Mouse (Mus musculus) forebrain, embryonic 11.5 days (tissue): ENCODE data around the gene Gcnt3. TPM values are rescaled to one million over a fixed set of nuclear protein-coding genes. Genes with fewer than 3 reads are reported as not detected.

Experiments used
- ATAC-seq: fragments of 200-750 bp; cut with Nextera tagmentation; replicated peaks from 2 replicates; pipeline ENCODE4 v1.8.0; 2017; ENCODE audit warnings: moderate TSS enrichment; ENCODE audit not compliant: low FRiP score
- DNase-seq: peaks from one replicate; pipeline ENCODE4 v3.0.0-alpha.2; 2017; ENCODE audit warnings: low spot score
- H3K27ac ChIP-seq: fragments of 300-500 bp; sonication (generic); 2 replicates; pipeline ENCODE4 v1.5.1; 2014; ENCODE audit warnings: low read depth, low read length
- H3K27me3 ChIP-seq: fragments of 300-500 bp; sonication (generic); 2 replicates; pipeline ENCODE4 v1.6.1; 2014; ENCODE audit warnings: mild to moderate bottlenecking, low read length, mixed read lengths; ENCODE audit not compliant: control insufficient read depth, insufficient read depth
- H3K36me3 ChIP-seq: fragments of 300-500 bp; sonication (generic); 2 replicates; pipeline ENCODE4 v1.6.1; 2014; ENCODE audit warnings: mild to moderate bottlenecking, low read length, moderate library complexity, mixed read lengths; ENCODE audit not compliant: control insufficient read depth, insufficient read depth
- H3K4me1 ChIP-seq: fragments of 300-500 bp; sonication (generic); replicated peaks from 2 replicates; pipeline ENCODE4 v1.6.1; 2014; ENCODE audit warnings: low read length, mixed read lengths; ENCODE audit not compliant: control insufficient read depth, insufficient read depth
- H3K4me2 ChIP-seq: fragments of 300-500 bp; sonication (generic); 2 replicates; pipeline ENCODE4 v1.6.1; 2014; ENCODE audit warnings: low read depth, mild to moderate bottlenecking, low read length, moderate library complexity, mixed read lengths; ENCODE audit not compliant: severe bottlenecking
- H3K4me3 ChIP-seq: fragments of 300-500 bp; sonication (generic); 2 replicates; pipeline ENCODE4 v1.5.1; 2014; ENCODE audit warnings: low read depth, low read length
- H3K9ac ChIP-seq: fragments of 300-500 bp; sonication (generic); 2 replicates; pipeline ENCODE4 v1.6.1; 2014; ENCODE audit warnings: low read length
- H3K9me3 ChIP-seq: fragments of 300-500 bp; sonication (generic); 2 replicates; pipeline ENCODE4 v1.6.1; 2016; ENCODE audit warnings: low read length, mixed read lengths; ENCODE audit not compliant: control insufficient read depth
- WGBS: fragments of 180-500 bp; shearing (Covaris S2); extraction: QIAGEN DNeasy Blood & Tissue Kit; methylation state at CpG from one replicate; pipeline ENCODE4 v1.1.7; 2014; 5-methylcytosine and 5-hydroxymethylcytosine counted together
- polyA plus RNA-seq: library from polyadenylated mRNA; unstranded; fragments of >200 nt; fragmentation: Nextera tagmentation; extraction: Ambion mirVana; gene quantifications from 2 replicates; pipeline ENCODE4 v1.2.1, GENCODE M21; 2014

The Gcnt3 gene
- polyA plus RNA-seq, 1 experiment from 2014 or later: not detected

- H3K4me2 ChIP-seq: no peak overlapping the region
- DNase-seq (no peak), ATAC-seq (no peak)
- H3K4me1 ChIP-seq: no peaks in the 10 kb centered on the region
- peaks cover 10% of the 10 kb centered on the region; the same call in 1 of the 2 replicates for H3K36me3 ChIP-seq
- WGBS: 93% methylated on average over 5 of the region's 5 CpGs
- no peaks in the 10 kb centered on the region for H3K9me3 ChIP-seq
- H3K27ac ChIP-seq: no peak overlapping the region
- no peaks in the 10 kb centered on the region for H3K27me3 ChIP-seq
- H3K9ac ChIP-seq: no peak overlapping the region
- no peak overlapping the region for H3K4me3 ChIP-seq
These were observed 30.9 kb downstream of the Gcnt3 start for GRCm38 (mm10) chr9:70006984-70007383.

GRCm38 (mm10) chr9:70003516-70003915, 34.4 kb downstream of the Gcnt3 start:
- WGBS: 92% methylated on average over 10 of the region's 10 CpGs
- no peaks in the 10 kb centered on the region for H3K27me3 ChIP-seq
- H3K9ac ChIP-seq: no peak overlapping the region
- H3K4me1 ChIP-seq: no peaks in the 10 kb centered on the region
- H3K9me3 ChIP-seq: no peaks in the 10 kb centered on the region
- H3K27ac ChIP-seq: no peak overlapping the region
- no peak overlapping the region for H3K4me2 ChIP-seq
- no peak for ATAC-seq
- H3K4me3 ChIP-seq: no peak overlapping the region
- H3K36me3 ChIP-seq: peaks cover 14% of the 10 kb centered on the region
- DNase-seq: no peak

- no peak overlapping the region for H3K4me2 ChIP-seq
- H3K9me3 ChIP-seq: no peaks in the 10 kb centered on the region
- peaks cover 18% of the 10 kb centered on the region for H3K36me3 ChIP-seq
- 84% methylated on average over 1 of the region's 1 CpGs for WGBS
- no peak overlapping the region for H3K4me3 ChIP-seq
- H3K27me3 ChIP-seq: no peaks in the 10 kb centered on the region
- no peak for DNase-seq
- H3K4me1 ChIP-seq: no peaks in the 10 kb centered on the region
- no peak overlapping the region for H3K9ac ChIP-seq
- ATAC-seq: no peak
- H3K27ac ChIP-seq: no peak overlapping the region
These were observed 38.6 kb downstream of the Gcnt3 start for GRCm38 (mm10) chr9:69999318-69999717.

- no peaks in the 10 kb centered on the region for H3K27me3 ChIP-seq
- no peak overlapping the region for H3K9ac ChIP-seq
- H3K4me1 ChIP-seq: peaks cover 5% of the 10 kb centered on the region; the same call in 1 of the 2 replicates
- no peaks in the 10 kb centered on the region for H3K9me3 ChIP-seq
- H3K4me3 ChIP-seq: no peak overlapping the region
- ATAC-seq (no peak), DNase-seq (no peak)
- H3K4me2 ChIP-seq: no peak overlapping the region
- no peak overlapping the region for H3K27ac ChIP-seq
- peaks cover 12% of the 10 kb centered on the region for H3K36me3 ChIP-seq
- WGBS: 97% methylated on average over 5 of the region's 5 CpGs
These were observed 43.3 kb downstream of the Gcnt3 start for GRCm38 (mm10) chr9:69994547-69994946.

DNA sequence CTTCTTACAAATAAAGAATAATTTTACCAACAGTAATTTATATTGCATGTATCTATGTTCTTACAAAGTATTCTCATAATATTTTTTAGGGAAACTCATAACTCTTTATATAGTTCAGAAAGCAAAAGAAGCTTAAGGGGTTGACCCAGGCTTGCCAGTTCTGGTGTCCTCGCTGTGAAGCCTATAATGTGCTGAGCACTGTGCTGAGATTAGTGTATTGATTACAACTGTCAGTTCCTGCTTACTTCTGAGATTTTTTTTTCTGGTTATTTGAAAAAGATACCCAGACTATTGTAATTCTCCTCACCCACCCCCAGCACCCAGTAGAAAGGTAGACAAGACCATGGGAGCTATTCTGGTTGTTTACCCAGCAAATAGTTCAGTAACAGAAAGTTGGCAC, 44.4 kb downstream of the Gcnt3 start:
- Histone ChIP-seq H3K27me3 (no peaks in the 10 kb centered on the region), H3K4me3 (no peak overlapping the region), H3K36me3 (peaks cover 6% of the 10 kb centered on the region; the same call in 1 of the 2 replicates), H3K4me2 (no peak overlapping the region), H3K4me1 (peaks cover 5% of the 10 kb centered on the region; the same call in 1 of the 2 replicates), H3K27ac (no peak overlapping the region), H3K9ac (no peak overlapping the region), H3K9me3 (no peaks in the 10 kb centered on the region)
- WGBS: 83% methylated on average over 1 of the region's 1 CpGs
- DNase-seq (no peak), ATAC-seq (no peak)

DNA sequence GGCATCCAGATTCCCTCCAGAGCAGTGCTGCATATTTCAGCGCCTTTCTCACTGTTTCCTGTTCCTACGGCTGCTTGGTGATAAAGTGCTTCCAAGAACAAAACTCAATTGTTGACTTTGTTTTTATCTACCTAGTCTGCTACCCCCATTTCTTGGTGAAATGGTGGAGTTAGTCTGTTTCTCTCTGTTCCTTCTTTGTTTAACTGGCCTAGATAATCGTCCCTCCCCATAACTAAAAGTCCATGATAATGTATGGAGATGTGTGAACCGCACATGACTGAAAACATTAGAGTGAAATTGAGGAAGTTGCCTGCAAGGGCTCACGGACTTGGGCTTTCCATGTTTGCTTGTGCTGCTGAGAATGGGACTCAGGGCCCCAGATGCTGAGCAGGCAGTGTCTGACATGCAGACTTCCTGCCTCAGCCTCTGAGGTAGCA, 45.0 kb downstream of the Gcnt3 start:
- no peak for ATAC-seq
- Histone ChIP-seq H3K4me1 (peaks cover 5% of the 10 kb centered on the region; the same call in 1 of the 2 replicates), H3K27ac (no peak overlapping the region), H3K9ac (no peak overlapping the region), H3K27me3 (no peaks in the 10 kb centered on the region), H3K4me3 (no peak overlapping the region), H3K36me3 (peaks cover 6% of the 10 kb centered on the region; the same call in 1 of the 2 replicates), H3K4me2 (no peak overlapping the region), H3K9me3 (no peaks in the 10 kb centered on the region)
- DNase-seq: no peak
- 86% methylated on average over 5 of the region's 5 CpGs for WGBS

GRCm38 (mm10) chr9:69990346-69990745, 47.5 kb downstream of the Gcnt3 start:
- H3K4me3 ChIP-seq: peak overlapping the region; percentile 99
- peaks cover 5% of the 10 kb centered on the region; the same call in 1 of the 2 replicates for H3K4me1 ChIP-seq
- no peaks in the 10 kb centered on the region for H3K27me3 ChIP-seq
- DNase-seq: no peak
- no peak overlapping the region for H3K27ac ChIP-seq
- H3K9me3 ChIP-seq: no peaks in the 10 kb centered on the region
- no peaks in the 10 kb centered on the region for H3K36me3 ChIP-seq
- peak overlapping the region; percentile 20; the same call in 1 of the 2 replicates for H3K9ac ChIP-seq
- H3K4me2 ChIP-seq: peak overlapping the region; percentile 67
- 19% methylated on average over 5 of the region's 5 CpGs for WGBS
- ATAC-seq: no peak

DNA sequence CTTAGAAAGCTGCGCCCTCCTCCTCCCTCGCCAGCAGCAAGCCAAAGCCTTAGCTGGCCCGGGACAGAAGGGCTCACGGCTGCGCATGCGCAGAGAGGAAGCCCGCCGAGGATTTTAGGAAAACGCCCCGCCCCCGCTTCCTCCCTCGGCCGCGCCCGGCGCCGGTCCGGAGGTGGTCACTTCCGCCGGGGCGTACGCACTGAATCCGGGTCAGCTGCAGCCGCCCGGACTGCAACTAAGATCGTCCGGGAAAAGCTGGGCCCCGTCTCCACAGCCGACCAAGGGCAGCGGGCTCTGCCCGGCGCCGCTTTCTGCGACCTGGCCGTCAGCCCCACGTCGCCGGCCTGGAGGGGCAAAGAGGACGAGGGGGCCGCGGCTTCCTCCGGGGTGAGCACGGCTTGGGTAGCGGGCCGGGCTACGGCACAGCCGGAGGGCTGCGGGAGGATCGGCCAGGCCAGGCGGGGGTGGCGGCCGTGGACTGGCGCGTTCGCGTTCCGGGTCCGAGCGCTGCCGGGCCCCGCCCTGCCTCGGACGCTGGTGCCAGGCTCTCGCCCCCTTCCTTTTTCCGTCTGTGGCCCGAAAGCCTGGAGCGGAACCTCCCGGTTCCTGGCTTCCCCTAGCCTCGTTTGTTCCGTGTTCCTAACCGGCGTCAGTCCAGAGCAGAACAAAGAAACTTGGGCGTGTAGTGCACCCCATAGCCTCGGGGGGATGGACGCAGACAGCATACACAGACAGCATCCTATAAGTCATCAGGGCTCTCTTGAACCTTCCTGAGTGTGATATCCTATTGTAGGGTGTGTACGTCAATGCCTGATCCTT, 48.4 kb downstream of the Gcnt3 start, which contains the start of gene Bnip2:
Gene Bnip2, plus strand, starts transcription at position 164 of the 819 bp plus-strand sequence.
- Histone ChIP-seq H3K4me1 (peaks cover 5% of the 10 kb centered on the region; the same call in 1 of the 2 replicates), H3K4me3 (peak within 1 kb of the TSS; percentile 99), H3K4me2 (peak within 1 kb of the TSS; percentile 67), H3K36me3 (no peaks in the 10 kb centered on the region), H3K27me3 (no peaks in the 10 kb centered on the region), H3K27ac (peak within 1 kb of the TSS; percentile 92), H3K9me3 (no peaks in the 10 kb centered on the region), H3K9ac (peak within 1 kb of the TSS; percentile 96)
- under 1% methylated on average over 76 of the region's 76 CpGs for WGBS
- DNase-seq (peak; percentile 97), ATAC-seq (peak; percentile 95)
